Mouse (Mus musculus): Measurements from ENCODE around the gene Mak. TPM values are rescaled to one million over a fixed set of nuclear protein-coding genes. Genes with fewer than 3 reads are reported as not detected.

The Mak gene
- polyA plus RNA-seq, 1 experiment, result not detected

DNA sequence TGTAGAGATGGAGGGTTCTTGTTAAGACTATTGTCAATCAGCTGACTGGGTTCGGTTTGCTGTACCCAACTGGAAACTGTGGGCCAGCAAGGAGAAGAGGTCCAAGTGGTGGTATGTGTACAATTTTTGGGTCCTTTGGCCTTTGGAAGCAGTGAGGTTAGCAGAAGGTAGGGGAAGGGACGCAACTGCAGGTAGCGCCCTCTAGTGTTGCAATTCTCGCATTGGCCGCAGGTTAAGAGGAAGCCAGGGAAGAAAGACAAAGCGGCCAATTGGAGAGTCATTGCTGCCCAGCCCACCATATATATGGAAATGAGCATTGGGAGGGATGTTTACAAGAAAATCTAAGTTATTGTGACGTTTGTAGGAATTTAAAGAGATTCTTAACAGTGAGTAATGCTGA is 101.9 kb downstream of the Mak start:
- Histone ChIP-seq H3ac (ENCODE audit: control insufficient read depth, insufficient read length, low read depth) (no peak overlapping the region), H3K79me2 (ENCODE audit: control insufficient read depth, insufficient read depth) (no peaks in the 10 kb centered on the region), H3K79me3 (ENCODE audit: low read depth) (no peaks in the 10 kb centered on the region), H3K36me3 (ENCODE audit: control insufficient read depth, insufficient read depth) (no peaks in the 10 kb centered on the region), H3K27me3 (ENCODE audit: control insufficient read depth, insufficient read depth, insufficient read length) (no peaks in the 10 kb centered on the region), H3K4me3 (ENCODE audit: insufficient read depth, poor library complexity, severe bottlenecking) (no peak overlapping the region)
- TF ChIP-seq MAX (IDR thresholded peaks at IDR 0.05) (no peak), MYOD1 (IDR thresholded peaks at IDR 0.05; ENCODE audit: control insufficient read depth, insufficient read length, low read depth) (no peak), MYOG (IDR thresholded peaks at IDR 0.05; ENCODE audit: control insufficient read depth, extremely low read depth, insufficient read length) (no peak), USF1 (IDR thresholded peaks at IDR 0.05; ENCODE audit: low read depth) (no peak), CTCF (IDR thresholded peaks at IDR 0.05; ENCODE audit: control insufficient read depth, insufficient read depth, insufficient read length) (peak; percentile 31)

Other genes with a start within 250 kb of the Mak start
- 6.3 TPM for gene Gcnt2, start 220.0 kb downstream of the Mak start, polyA plus RNA-seq (2012; fragmentation: generic; extraction: Trizol)
- 63.9 TPM for gene Pak1ip1, start 78.7 kb downstream of the Mak start, polyA plus RNA-seq (2012; fragmentation: generic; extraction: Trizol)
- gene Tmem14c, start 63.4 kb downstream of the Mak start, polyA plus RNA-seq (2012; fragmentation: generic; extraction: Trizol), result 203 TPM
- gene Gcm2, start 31.3 kb upstream of the Mak start, polyA plus RNA-seq (2012; fragmentation: generic; extraction: Trizol), result not detected
- not detected for gene Sycp2l, start 34.6 kb upstream of the Mak start, polyA plus RNA-seq (2012; fragmentation: generic; extraction: Trizol)
- not detected for gene Elovl2, start 140.7 kb upstream of the Mak start, polyA plus RNA-seq (2012; fragmentation: generic; extraction: Trizol)
- gene Smim13, start 170.1 kb upstream of the Mak start, polyA plus RNA-seq (2012; fragmentation: generic; extraction: Trizol), result 4.2 TPM
- not detected for gene Gm17364, start 194.3 kb upstream of the Mak start, polyA plus RNA-seq (2012; fragmentation: generic; extraction: Trizol)